Mouse (Mus musculus) kidney, embryonic 16.5 days (tissue): ENCODE measurements at regions not wholly inside any gene's neighbourhood (a gene's known extent, or its start where the extent isn't known, plus 50 kb on each side); places are given as distances from the start of the nearest gene placed in this dataset.

Source experiments
- ATAC-seq: fragments of 200-750 bp; cut with Nextera tagmentation; 2 replicates; pipeline ENCODE4 v1.8.0; 2017; ENCODE audit warnings: moderate TSS enrichment; ENCODE audit not compliant: low FRiP score, low TSS enrichment
- H3K27ac ChIP-seq: fragments of 300-500 bp; sonication (generic); 2 replicates; pipeline ENCODE4 v1.5.1; 2014; ENCODE audit warnings: low read length
- H3K27me3 ChIP-seq: fragments of 300-500 bp; sonication (generic); 2 replicates; pipeline ENCODE4 v1.6.1; 2014; ENCODE audit warnings: low read length, control low read depth, mixed read lengths; ENCODE audit not compliant: insufficient read depth
- H3K36me3 ChIP-seq: fragments of 300-500 bp; sonication (generic); 2 replicates; pipeline ENCODE4 v1.6.1; 2014; ENCODE audit warnings: low read length, control low read depth, mixed read lengths; ENCODE audit not compliant: insufficient read depth
- H3K4me1 ChIP-seq: fragments of 300-500 bp; sonication (generic); 2 replicates; pipeline ENCODE4 v1.6.1; 2014; ENCODE audit warnings: low read length, control low read depth, mixed read lengths; ENCODE audit not compliant: insufficient read depth
- H3K4me2 ChIP-seq: fragments of 300-500 bp; sonication (generic); replicated peaks from 2 replicates; pipeline ENCODE4 v1.6.1; 2014; ENCODE audit warnings: low read depth, low read length
- H3K4me3 ChIP-seq: fragments of 300-500 bp; sonication (generic); 2 replicates; pipeline ENCODE4 v1.5.1; 2014; ENCODE audit warnings: mild to moderate bottlenecking, low read length
- H3K9ac ChIP-seq: fragments of 300-500 bp; sonication (generic); replicated peaks from 2 replicates; pipeline ENCODE4 v1.6.1; 2014; ENCODE audit warnings: low read length
- H3K9me3 ChIP-seq: fragments of 300-500 bp; sonication (generic); 2 replicates; pipeline ENCODE4 v1.6.1; 2016; ENCODE audit warnings: low read length, control low read depth
- WGBS: fragments of 180-500 bp; shearing (Covaris S2); extraction: QIAGEN DNeasy Blood & Tissue Kit; methylation state at CpG from one replicate; pipeline ENCODE4 v1.1.7; 2014; 5-methylcytosine and 5-hydroxymethylcytosine counted together

- no peak overlapping the region for H3K4me3 ChIP-seq
- H3K4me1 ChIP-seq = no peaks in the 10 kb centered on the region
- 81% methylated on average over 4 of the region's 4 CpGs for WGBS
- no peaks in the 10 kb centered on the region for H3K36me3 ChIP-seq
- ATAC-seq = no peak
- no peak overlapping the region for H3K27ac ChIP-seq
- H3K27me3 ChIP-seq = no peaks in the 10 kb centered on the region
- H3K4me2 ChIP-seq = no peak overlapping the region
- H3K9me3 ChIP-seq = no peaks in the 10 kb centered on the region
- no peak overlapping the region for H3K9ac ChIP-seq
Observed at GRCm38 (mm10) chr3:151329801-151330200, 107.9 kb upstream of the Adgrl4 start.

GRCm38 (mm10) chr3:151331906-151332305 is 105.8 kb upstream of the Adgrl4 start:
- Histone ChIP-seq H3K4me3 (no peak overlapping the region), H3K36me3 (no peaks in the 10 kb centered on the region), H3K27me3 (no peaks in the 10 kb centered on the region), H3K4me1 (no peaks in the 10 kb centered on the region), H3K9ac (no peak overlapping the region), H3K9me3 (no peaks in the 10 kb centered on the region), H3K4me2 (no peak overlapping the region), H3K27ac (peak overlapping the region; percentile 11)
- ATAC-seq = no peak
- 64% methylated on average over 2 of the region's 2 CpGs for WGBS

- peak overlapping the region; percentile 11 for H3K27ac ChIP-seq
- no peaks in the 10 kb centered on the region for H3K36me3 ChIP-seq
- H3K9ac ChIP-seq = no peak overlapping the region
- H3K27me3 ChIP-seq = no peaks in the 10 kb centered on the region
- no peak for ATAC-seq
- no peaks in the 10 kb centered on the region for H3K4me1 ChIP-seq
- H3K4me2 ChIP-seq = no peak overlapping the region
- no peak overlapping the region for H3K4me3 ChIP-seq
- H3K9me3 ChIP-seq = no peaks in the 10 kb centered on the region
- WGBS = 84% methylated on average over 1 of the region's 1 CpGs
Observed at GRCm38 (mm10) chr3:151332317-151332687, 105.4 kb upstream of the Adgrl4 start.

- Histone ChIP-seq H3K27me3 (no peaks in the 10 kb centered on the region), H3K9ac (no peak overlapping the region), H3K27ac (no peak overlapping the region; the same call in 1 of the 2 replicates), H3K4me1 (no peaks in the 10 kb centered on the region), H3K4me2 (no peak overlapping the region), H3K9me3 (no peaks in the 10 kb centered on the region), H3K4me3 (no peak overlapping the region), H3K36me3 (no peaks in the 10 kb centered on the region)
- no peak for ATAC-seq
- WGBS = 67% methylated on average over 9 of the region's 9 CpGs
Observed at GRCm38 (mm10) chr3:151332688-151333452, 104.8 kb upstream of the Adgrl4 start.

- H3K36me3 ChIP-seq = no peaks in the 10 kb centered on the region
Observed at GRCm38 (mm10) chr3:151333867-151334341, 103.8 kb upstream of the Adgrl4 start.

GRCm38 (mm10) chr3:151351481-151352090 is 86.1 kb upstream of the Adgrl4 start:
- H3K27me3 ChIP-seq = no peaks in the 10 kb centered on the region
- H3K4me2 ChIP-seq = no peak overlapping the region
- no peak overlapping the region for H3K9ac ChIP-seq
- H3K4me1 ChIP-seq = no peaks in the 10 kb centered on the region
- no peak overlapping the region for H3K4me3 ChIP-seq
- WGBS = 62% methylated on average over 4 of the region's 4 CpGs
- no peak overlapping the region for H3K27ac ChIP-seq
- ATAC-seq = no peak
- no peaks in the 10 kb centered on the region for H3K36me3 ChIP-seq
- H3K9me3 ChIP-seq = no peaks in the 10 kb centered on the region

More at GRCm38 (mm10) chr3:151333867-151334341, 103.8 kb upstream of the Adgrl4 start:
- Histone ChIP-seq H3K4me2 (no peak overlapping the region), H3K9ac (no peak overlapping the region), H3K27me3 (no peaks in the 10 kb centered on the region), H3K4me1 (no peaks in the 10 kb centered on the region), H3K9me3 (no peaks in the 10 kb centered on the region), H3K4me3 (no peak overlapping the region), H3K27ac (no peak overlapping the region)
- WGBS = 48% methylated on average over 6 of the region's 6 CpGs
- peak; percentile 15; the same call in 1 of the 2 replicates for ATAC-seq

- no peak overlapping the region for H3K9ac ChIP-seq
- no peak for ATAC-seq
- no peak overlapping the region for H3K4me3 ChIP-seq
- no peak overlapping the region for H3K27ac ChIP-seq
- 85% methylated on average over 4 of the region's 4 CpGs for WGBS
- no peaks in the 10 kb centered on the region for H3K27me3 ChIP-seq
- H3K4me1 ChIP-seq = no peaks in the 10 kb centered on the region
- no peak overlapping the region for H3K4me2 ChIP-seq
- H3K36me3 ChIP-seq = no peaks in the 10 kb centered on the region
- H3K9me3 ChIP-seq = no peaks in the 10 kb centered on the region
Observed at GRCm38 (mm10) chr3:151366302-151366701, 71.4 kb upstream of the Adgrl4 start.

- Histone ChIP-seq H3K27ac (no peak overlapping the region), H3K4me3 (no peak overlapping the region), H3K27me3 (no peaks in the 10 kb centered on the region), H3K9me3 (no peaks in the 10 kb centered on the region), H3K36me3 (no peaks in the 10 kb centered on the region), H3K4me2 (no peak overlapping the region), H3K4me1 (no peaks in the 10 kb centered on the region), H3K9ac (no peak overlapping the region)
- no peak for ATAC-seq
- WGBS = 82% methylated on average over 4 of the region's 4 CpGs
Observed at GRCm38 (mm10) chr3:151366707-151367306, 70.9 kb upstream of the Adgrl4 start.

- Histone ChIP-seq H3K4me3 (no peak overlapping the region), H3K9ac (no peak overlapping the region), H3K36me3 (no peaks in the 10 kb centered on the region), H3K27ac (no peak overlapping the region), H3K9me3 (no peaks in the 10 kb centered on the region), H3K4me2 (no peak overlapping the region), H3K4me1 (0 out of 2 replicates have a peak, but pooled peaks cover 3% of the 10 kb centered on the region), H3K27me3 (no peaks in the 10 kb centered on the region)
- ATAC-seq = peak; percentile 70; the same call in 1 of the 2 replicates
- 59% methylated on average over 5 of the region's 5 CpGs for WGBS
Observed at GRCm38 (mm10) chr3:151383326-151384019, 54.2 kb upstream of the Adgrl4 start.
